Mouse (Mus musculus) kidney, adult 8-10 months (tissue): ENCODE results near the gene Nap1l4.

ENCODE experiments used
- DNase-seq, 2 experiments: peaks; one replicate each; pipeline ENCODE4 v3.0.0; 2022

Gene Nap1l4

DNA sequence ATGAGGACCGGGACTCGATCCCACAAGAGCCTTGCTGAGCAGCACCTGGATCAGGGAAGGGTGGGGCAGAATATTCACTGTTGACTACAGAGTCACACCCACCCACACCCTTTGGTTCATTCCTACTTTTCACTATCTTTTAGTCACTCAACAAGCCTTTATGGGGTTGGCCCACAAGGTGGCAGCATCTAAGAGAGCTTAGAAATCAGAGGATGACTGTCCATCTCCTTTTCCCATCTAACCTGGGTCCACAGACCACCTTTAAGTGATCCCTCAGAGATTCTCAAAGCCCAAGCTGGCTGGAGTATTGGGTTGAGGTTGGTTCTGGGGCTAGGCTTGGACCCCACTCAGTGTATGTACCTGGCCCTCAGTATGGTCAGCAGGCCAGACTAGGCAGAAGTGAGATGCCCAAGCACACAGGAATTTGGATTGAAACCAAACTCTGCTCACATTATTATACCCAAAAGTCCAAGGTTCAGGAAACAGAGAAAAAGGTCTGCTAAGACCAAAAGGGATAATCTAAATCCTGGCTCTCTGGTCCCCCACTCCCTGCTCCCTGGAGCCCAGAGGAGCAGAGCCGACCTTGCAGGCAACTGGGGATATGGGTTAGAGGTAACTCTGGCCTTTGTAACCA is 72.1 kb downstream of the Nap1l4 start:
- DNase-seq = peak; percentile 60 to 71

DNA sequence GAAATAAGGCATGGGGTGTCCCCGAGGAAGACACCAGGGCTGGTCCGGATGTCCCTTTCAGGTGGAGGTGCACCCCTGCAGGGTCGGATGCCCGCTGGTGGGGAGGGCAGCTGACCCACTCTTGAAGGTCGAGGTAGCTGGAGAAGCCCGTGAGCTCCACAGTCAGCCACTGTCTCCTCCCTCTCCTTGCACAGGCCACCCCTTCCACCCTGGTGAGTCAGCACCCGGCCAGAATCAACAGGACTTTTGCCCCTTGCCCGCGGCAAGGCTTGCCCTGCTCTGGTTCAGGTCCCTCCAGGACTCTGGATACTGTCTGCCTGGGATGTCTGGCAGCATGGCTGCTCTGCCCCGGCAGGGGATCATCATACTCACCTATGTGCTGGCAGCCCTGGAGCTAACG is 73.0 kb downstream of the Nap1l4 start:
- peak; percentile 85 to 90 for DNase-seq

DNA sequence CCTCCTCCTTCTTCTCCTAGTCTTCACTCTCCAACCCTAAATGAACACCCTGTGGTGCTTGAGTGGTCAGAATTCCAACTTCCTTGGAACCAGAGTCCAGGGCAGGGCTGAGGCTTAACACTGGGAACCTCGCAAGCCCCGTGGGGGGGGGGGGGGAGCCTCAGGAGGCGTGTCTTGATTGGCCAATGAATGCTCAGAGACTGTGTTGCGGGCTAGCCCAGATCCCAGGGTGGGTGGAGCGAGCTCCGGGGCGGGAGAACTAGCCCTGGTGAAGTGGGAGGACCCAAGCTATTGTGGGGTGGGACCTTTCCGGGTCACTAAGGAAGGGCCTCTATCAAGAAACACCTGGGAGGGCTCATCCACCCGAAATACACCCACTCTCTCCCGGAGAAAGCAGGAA is 74.1 kb downstream of the Nap1l4 start:
- peak; percentile 70 to 75 for DNase-seq

DNA sequence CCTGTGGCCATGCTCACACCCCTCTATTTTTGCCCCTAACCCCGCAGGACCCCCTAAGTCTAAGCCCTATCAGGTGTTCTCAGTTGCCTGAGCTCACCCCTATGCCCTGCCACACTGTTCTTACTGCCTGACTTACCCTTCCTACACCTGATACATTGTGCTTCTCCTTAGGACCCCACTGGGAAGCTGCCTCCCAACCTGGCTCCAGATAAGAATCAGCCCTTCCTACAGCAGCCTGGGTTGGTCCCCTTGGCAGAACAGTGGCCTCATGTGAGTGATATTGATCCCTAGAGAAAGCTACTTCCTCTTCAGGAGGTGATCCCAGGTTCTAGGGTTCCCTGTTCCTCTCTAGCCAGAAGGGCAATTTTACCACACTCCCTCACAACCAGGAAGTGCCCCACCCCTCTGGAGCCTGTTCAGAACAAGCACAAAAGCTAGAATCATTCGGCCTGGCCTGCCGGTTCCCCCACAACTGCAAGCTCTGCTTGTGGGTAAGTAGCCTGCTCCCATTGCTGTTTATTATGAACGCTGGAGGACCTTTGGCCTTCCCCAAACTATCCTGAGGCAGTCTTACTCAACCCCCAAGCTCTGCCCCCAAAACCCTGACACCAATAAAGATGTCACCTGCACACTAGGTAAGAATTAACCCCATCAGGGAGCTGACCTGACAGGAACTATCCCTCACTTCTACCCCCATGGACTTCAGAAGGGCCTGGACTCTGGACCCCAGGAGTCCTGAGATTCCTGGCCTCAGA is 75.4 kb downstream of the Nap1l4 start, which contains the start of gene Slc22a18:
Gene Slc22a18 (plus strand): TSS at position 390 of the 755 bp plus-strand sequence.
- peak; percentile 72 to 88 for DNase-seq

DNA sequence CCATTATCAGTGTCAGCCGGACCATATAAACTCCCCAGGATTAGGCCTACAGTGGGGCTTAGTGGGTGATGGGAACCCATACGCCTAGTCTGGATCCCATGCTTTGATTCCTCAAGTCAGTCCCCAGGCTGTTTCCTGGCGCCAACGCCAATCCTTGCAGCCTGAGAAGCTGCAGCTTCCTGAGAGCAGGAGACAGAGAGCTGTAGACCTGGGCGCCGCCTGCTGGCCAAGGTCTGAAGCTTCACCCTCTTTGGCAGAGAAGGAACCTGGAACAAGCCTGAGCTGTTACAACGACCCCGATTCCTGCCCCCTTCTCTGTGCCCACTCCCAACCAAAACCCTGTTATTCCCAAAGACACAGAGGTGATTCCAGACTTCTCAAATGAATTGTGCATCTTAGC is 79.0 kb downstream of the Nap1l4 start:
- DNase-seq = peak; percentile 61 to 68

DNA sequence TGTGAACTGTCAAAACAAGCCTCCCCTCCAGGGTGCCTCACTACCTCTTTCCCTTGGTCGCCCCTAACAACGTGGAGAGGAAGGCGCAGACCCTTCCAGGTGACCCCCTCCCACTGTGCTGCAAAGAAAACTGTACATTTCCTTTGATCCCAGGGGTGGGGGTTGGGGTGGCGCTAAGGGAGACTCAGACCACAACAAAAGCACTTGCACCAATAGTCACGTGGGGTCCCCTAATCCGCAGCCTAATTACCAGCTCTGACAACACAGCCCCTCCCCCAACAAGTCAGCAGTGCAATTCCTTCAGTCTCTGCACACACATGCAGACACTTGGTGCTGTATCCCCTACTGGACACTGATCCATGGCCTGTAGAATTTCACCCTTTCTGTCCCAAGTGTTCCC is 81.2 kb downstream of the Nap1l4 start:
- DNase-seq = no peak

DNA sequence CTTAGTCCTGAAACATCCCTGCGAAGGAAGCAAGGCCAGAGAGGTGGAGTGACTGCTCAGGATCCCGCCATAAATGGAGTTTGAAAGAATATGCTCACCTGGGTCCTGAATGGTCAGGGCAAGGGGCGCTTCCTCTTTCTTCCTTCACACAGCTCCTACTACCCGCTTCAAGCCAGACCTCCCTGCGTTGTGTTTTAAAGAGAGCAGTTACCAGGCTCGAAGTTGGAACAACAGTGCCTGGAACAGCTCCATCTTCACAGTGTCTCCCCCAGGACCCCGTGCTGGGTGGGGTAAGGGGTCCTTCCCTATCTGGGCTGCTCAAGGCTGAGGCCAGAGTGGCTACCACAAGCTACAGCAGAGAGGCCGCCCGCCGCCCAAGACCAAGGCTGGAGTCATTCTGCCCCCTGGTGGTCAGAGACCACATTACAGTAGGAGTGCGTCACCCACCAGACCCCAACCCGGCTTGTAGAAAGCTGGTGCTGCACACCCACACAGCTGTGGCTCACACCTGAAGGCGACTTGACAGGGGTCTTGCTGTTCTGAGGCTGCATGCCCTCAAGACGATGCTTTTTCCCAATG is 82.7 kb downstream of the Nap1l4 start:
- DNase-seq = peak; percentile 58 to 80

DNA sequence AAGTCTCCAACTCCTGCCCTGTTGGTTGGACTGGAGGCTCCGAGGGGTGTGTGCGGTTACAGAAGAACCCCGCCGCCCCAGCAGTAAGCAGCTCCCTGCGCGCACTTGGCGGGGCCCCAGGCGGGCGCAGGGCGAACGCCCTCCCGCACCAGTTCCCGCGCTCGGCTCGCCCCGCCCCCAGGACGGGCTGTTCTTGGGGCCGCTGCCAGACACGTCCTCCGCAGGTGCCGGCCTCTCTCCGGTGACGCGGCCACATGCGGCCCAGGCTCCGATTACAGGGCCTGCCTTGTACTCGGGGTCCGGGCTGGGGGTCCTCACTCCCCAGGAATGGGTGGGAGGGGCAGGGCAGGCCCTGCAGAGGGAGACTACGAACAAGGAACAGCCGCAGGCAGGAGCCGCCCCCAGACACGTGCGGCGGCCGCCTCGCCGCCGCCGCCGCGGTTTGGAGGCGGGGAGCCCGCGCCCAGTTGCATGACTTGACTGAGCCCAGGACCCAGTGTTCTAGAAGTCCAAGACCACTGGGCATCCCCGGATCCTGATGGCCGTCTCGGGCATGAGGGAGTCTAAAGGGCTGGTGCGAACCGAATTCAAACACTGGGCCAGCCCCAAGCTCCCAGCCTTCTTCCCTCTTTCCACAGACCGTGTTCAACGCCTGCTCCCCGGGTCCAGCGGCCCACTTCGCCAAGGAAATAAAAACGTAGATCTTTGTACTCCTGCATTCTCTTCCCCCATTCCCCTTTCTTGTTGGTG is 83.9 kb downstream of the Nap1l4 start:
- DNase-seq = peak in 1 of 2 experiments; percentile 46

DNA sequence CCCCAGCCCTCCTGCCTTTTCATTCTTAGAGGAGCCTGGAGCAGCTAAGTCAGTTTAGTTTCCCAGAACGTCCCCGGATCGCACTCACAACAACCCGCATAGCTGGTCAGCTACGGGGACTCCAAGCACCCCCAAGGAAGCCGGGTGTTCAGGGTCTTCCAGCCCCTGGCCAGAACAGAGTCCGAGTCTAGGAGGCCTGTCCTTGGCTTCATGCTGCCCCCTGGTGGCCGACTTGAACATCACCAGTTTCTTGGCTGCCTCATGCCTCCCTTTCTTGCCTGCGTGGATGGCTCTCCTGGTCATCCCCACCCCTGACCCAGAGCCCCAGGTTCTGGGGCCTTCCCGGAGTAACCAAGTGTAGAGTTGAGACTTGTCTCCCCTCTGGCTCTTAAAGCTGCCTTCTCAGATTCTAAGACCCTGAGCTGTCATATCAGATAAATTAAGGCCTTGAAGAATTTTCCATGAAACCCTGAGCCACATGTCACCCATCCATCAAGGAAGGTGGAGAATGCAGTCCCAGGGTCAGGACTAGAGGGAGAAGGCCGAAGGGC is 85.0 kb downstream of the Nap1l4 start:
- DNase-seq = peak; percentile 33 to 63
